Mouse (Mus musculus) embryonic facial prominence, embryonic 15.5 days (tissue): ENCODE measurements around the gene Gm49673. TPM values are rescaled to one million over a fixed set of nuclear protein-coding genes. Genes with fewer than 3 reads are reported as not detected.

Source experiments
- polyA plus RNA-seq: library from polyadenylated mRNA; unstranded; fragments of >200 nt; fragmentation: Nextera tagmentation; extraction: Ambion mirVana; gene quantifications from 2 replicates; pipeline ENCODE4 v1.2.1, GENCODE M21; 2015

Gm49673 gene
- polyA plus RNA-seq, 1 experiment from 2014 or later, result 0.27 TPM

Other genes with a start within 250 kb of the Gm49673 start
- gene Tagap, start 221.8 kb downstream of the Gm49673 start, polyA plus RNA-seq, result 1.1 and 1.3 TPM in 2 replicates
- gene Rsph3a, start 202.2 kb downstream of the Gm49673 start, polyA plus RNA-seq, result 59.3 and 62.1 TPM in 2 replicates
- gene Rnaset2a, start 309 bp upstream of the Gm49673 start, polyA plus RNA-seq, result 28.2 and 30.5 TPM in 2 replicates
- gene Fgfr1op, start 17.7 kb upstream of the Gm49673 start, polyA plus RNA-seq, result 29.7 and 34.6 TPM in 2 replicates
- 0.37 TPM in 1 of 2 replicates, not detected in the other for gene Ccr6, start 88.3 kb upstream of the Gm49673 start, polyA plus RNA-seq
- gene Mpc1, start 135.1 kb upstream of the Gm49673 start, polyA plus RNA-seq, result 159 and 161 TPM in 2 replicates
- gene Sft2d1, start 163.3 kb upstream of the Gm49673 start, polyA plus RNA-seq, result 60.6 and 72.1 TPM in 2 replicates
- 0.35 and 1.2 TPM in 2 replicates for gene Prr18, start 189.7 kb upstream of the Gm49673 start, polyA plus RNA-seq
- 0.60 and 1.2 TPM in 2 replicates for gene T2, start 208.2 kb upstream of the Gm49673 start, polyA plus RNA-seq